Mouse (Mus musculus): Measurements from ENCODE around the gene Srpr.

The Srpr gene

GRCm38 (mm10) chr9:35188700-35189099 is 11.3 kb upstream of the Srpr start:
- no peak for DNase-seq (ENCODE audit: low read depth, low spot score)

GRCm38 (mm10) chr9:35192983-35193542 is 6.9 kb upstream of the Srpr start:
- DNase-seq (ENCODE audit: low read depth, low spot score) = no peak

GRCm38 (mm10) chr9:35194048-35194447 is 5.9 kb upstream of the Srpr start:
- no peak for DNase-seq (ENCODE audit: low read depth, low spot score)

GRCm38 (mm10) chr9:35197625-35198024 is 2.4 kb upstream of the Srpr start:
- no peak for DNase-seq (ENCODE audit: low read depth, low spot score)

GRCm38 (mm10) chr9:35198351-35198750 is 1.6 kb upstream of the Srpr start:
- DNase-seq (ENCODE audit: low read depth, low spot score) = no peak

GRCm38 (mm10) chr9:35198945-35199771 is 817 bp upstream of the Srpr start:
- DNase-seq (ENCODE audit: low read depth, low spot score) = no peak

GRCm38 (mm10) chr9:35200529-35201060 is 620 bp downstream of the Srpr start:
- no peak for DNase-seq (ENCODE audit: low read depth, low spot score)

GRCm38 (mm10) chr9:35203536-35203935 is 3.6 kb downstream of the Srpr start:
- no peak for DNase-seq (ENCODE audit: low read depth, low spot score)

- no peak for DNase-seq (ENCODE audit: low read depth, low spot score)
These were observed 4.4 kb downstream of the Srpr start for GRCm38 (mm10) chr9:35204421-35204820.

GRCm38 (mm10) chr9:35210542-35211474 is 10.8 kb downstream of the Srpr start, which contains the start of gene Foxred1:
TSS of gene Foxred1 (minus strand) at chr9:35211055.
- peak; percentile 99 for DNase-seq (ENCODE audit: low read depth, low spot score)

GRCm38 (mm10) chr9:35211573-35212511 is 11.9 kb downstream of the Srpr start:
- DNase-seq (ENCODE audit: low read depth, low spot score) = no peak

- no peak for DNase-seq (ENCODE audit: low read depth, low spot score)
These were observed 18.0 kb downstream of the Srpr start for GRCm38 (mm10) chr9:35217963-35218362.

GRCm38 (mm10) chr9:35223466-35223865 is 23.5 kb downstream of the Srpr start:
- DNase-seq (ENCODE audit: low read depth, low spot score) = no peak

GRCm38 (mm10) chr9:35228671-35229070 is 28.7 kb downstream of the Srpr start:
- no peak for DNase-seq (ENCODE audit: low read depth, low spot score)

- no peak for DNase-seq (ENCODE audit: low read depth, low spot score)
These were observed 36.0 kb downstream of the Srpr start for GRCm38 (mm10) chr9:35235996-35236395.

GRCm38 (mm10) chr9:35238371-35238770 is 38.4 kb downstream of the Srpr start:
- no peak for DNase-seq (ENCODE audit: low read depth, low spot score)

GRCm38 (mm10) chr9:35238915-35239571 is 39.1 kb downstream of the Srpr start:
- no peak for DNase-seq (ENCODE audit: low read depth, low spot score)

GRCm38 (mm10) chr9:35239734-35240133 is 39.8 kb downstream of the Srpr start:
- no peak for DNase-seq (ENCODE audit: low read depth, low spot score)

- no peak for DNase-seq (ENCODE audit: low read depth, low spot score)
These were observed 47.4 kb downstream of the Srpr start for GRCm38 (mm10) chr9:35247405-35247804.

GRCm38 (mm10) chr9:35249476-35249875 is 49.5 kb downstream of the Srpr start:
- no peak for DNase-seq (ENCODE audit: low read depth, low spot score)
